Mouse (Mus musculus): ENCODE measurements around the gene Cpn1. TPM values are rescaled to one million over a fixed set of nuclear protein-coding genes. Genes with fewer than 3 reads are reported as not detected.
A peak's percentile ranks its signal among the peaks of the same experiment; 100 is the strongest.

Cpn1 gene
- polyA plus RNA-seq, 1 experiment from 2014 or later, result not detected

DNA sequence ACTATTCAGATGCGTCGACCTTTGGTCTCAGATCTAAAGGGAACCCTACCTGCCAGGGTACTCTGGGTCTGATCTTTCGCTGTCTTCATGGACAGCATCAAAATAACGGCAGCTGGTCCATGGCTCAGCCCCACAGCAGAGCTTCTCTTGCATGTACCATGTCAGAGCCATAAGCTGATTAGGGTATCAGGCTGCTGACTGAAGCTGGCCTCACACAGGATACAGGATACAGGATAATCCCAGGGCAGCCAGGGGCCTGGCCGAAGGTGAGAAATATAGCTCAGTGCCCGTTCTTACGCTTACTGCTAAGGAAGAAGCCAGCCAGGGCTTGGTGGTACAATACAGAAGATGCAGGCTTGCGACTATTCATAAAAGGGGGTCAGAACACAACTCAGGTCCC lies 41.8 kb downstream of the Cpn1 start:
- Histone ChIP-seq H3K36me3 (ENCODE audit: control insufficient read depth, insufficient read depth, low read length) (no peaks in the 10 kb centered on the region), H3K4me1 (ENCODE audit: control insufficient read depth, insufficient read depth, low read length) (no peaks in the 10 kb centered on the region), H3K4me3 (ENCODE audit: low read depth, low read length) (no peak overlapping the region), H3K9ac (ENCODE audit: low read length) (no peak overlapping the region), H3K9me3 (ENCODE audit: control insufficient read depth, low read length) (no peaks in the 10 kb centered on the region), H3K27me3 (ENCODE audit: control insufficient read depth, insufficient read depth, low read length) (no peaks in the 10 kb centered on the region), H3K4me2 (ENCODE audit: low read depth, severe bottlenecking) (no peak overlapping the region), H3K27ac (replicated peaks; ENCODE audit: low read depth, low read length) (no peak overlapping the region)
- ATAC-seq (ENCODE audit: insufficient number of reproducible peaks, low FRiP score, low TSS enrichment, low read depth) (no peak), DNase-seq (ENCODE audit: low spot score) (no peak)
- WGBS, result 83% methylated on average over 8 of the region's 8 CpGs

DNA sequence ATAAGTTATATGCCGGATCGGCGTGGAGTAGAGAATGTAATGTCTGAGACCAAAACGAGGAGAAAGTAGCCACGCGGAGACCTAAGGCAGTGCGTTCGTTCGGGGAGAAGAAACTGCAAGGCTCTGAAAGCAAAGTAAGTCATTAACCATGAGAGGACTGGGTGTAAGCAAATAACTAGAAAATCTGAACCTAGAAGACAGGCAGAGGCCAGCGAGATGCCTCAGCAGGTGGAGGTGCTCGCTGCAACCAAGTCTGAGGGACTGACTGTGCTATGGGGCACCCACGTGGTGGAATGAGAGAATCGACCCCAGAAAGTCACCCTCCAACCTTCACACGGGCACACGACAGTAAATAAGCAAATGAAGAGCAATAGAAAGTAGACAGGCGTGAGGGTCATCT lies 43.3 kb downstream of the Cpn1 start:
- Histone ChIP-seq H3K4me2 (ENCODE audit: low read depth, severe bottlenecking) (no peak overlapping the region), H3K36me3 (ENCODE audit: control insufficient read depth, insufficient read depth, low read length) (no peaks in the 10 kb centered on the region), H3K9ac (ENCODE audit: low read length) (no peak overlapping the region), H3K4me1 (ENCODE audit: control insufficient read depth, insufficient read depth, low read length) (no peaks in the 10 kb centered on the region), H3K27ac (replicated peaks; ENCODE audit: low read depth, low read length) (no peak overlapping the region), H3K27me3 (ENCODE audit: control insufficient read depth, insufficient read depth, low read length) (no peaks in the 10 kb centered on the region), H3K9me3 (ENCODE audit: control insufficient read depth, low read length) (no peaks in the 10 kb centered on the region), H3K4me3 (ENCODE audit: low read depth, low read length) (no peak overlapping the region)
- ATAC-seq (ENCODE audit: insufficient number of reproducible peaks, low FRiP score, low TSS enrichment, low read depth) (no peak), DNase-seq (ENCODE audit: low spot score) (no peak)
- 79% methylated on average over 16 of the region's 16 CpGs for WGBS

DNA sequence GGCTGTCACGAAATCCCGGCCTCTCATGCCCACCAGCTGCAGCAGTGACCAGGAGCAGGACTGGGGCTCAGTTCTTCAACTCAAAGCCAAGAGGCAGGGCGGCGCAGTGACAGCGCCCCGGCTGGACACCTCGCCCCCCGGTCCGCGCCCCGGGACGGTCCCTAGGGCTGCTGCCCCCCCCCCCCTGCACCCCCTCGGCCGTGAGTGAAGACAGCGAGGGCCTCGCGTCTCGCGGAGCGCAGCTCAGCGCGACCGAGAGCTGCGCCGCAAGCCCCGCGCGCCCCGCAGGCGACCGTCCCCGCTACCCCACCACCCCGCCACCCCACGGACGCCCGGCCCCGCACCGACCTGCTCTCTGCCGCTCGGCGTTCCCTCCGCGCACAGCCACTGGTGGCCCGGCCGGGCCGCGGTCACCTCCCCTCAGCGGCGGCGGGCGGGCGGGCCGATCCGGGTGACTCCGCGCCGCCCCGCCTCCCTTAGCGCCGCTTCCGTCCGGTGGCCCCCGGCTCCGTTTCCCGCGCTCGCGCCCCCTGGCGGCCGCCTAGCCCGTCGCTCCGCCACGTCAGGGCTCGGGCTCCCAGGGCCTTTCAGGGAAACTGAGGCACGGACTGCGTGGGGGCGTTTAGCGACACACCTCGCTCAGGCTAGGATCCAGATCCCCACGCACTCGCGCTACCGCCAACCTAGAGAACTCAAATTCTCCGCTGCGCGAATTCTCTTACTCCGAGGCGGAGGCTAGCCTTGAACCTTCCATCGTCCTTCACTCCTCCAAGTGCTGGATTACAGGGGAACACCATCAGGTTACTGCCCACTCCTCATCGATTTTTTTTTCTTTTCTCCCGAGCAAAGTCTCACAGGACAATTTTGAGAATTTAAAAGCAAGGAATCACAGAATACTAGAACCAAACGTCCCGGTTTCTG lies 46.3 kb downstream of the Cpn1 start, which contains the start of gene Dnmbp:
Gene Dnmbp, minus strand, starts transcription at position 423 of the 921 bp plus-strand sequence.
- Histone ChIP-seq H3K36me3 (ENCODE audit: control insufficient read depth, insufficient read depth, low read length) (no peaks in the 10 kb centered on the region), H3K27me3 (ENCODE audit: control insufficient read depth, insufficient read depth, low read length) (no peaks in the 10 kb centered on the region), H3K4me3 (ENCODE audit: low read depth, low read length) (peak within 1 kb of the TSS; percentile 66), H3K27ac (replicated peaks; ENCODE audit: low read depth, low read length) (no peak within 1 kb of the TSS), H3K4me1 (ENCODE audit: control insufficient read depth, insufficient read depth, low read length) (no peaks in the 10 kb centered on the region), H3K9ac (ENCODE audit: low read length) (peak within 1 kb of the TSS; percentile 84), H3K4me2 (ENCODE audit: low read depth, severe bottlenecking) (peak within 1 kb of the TSS; percentile 69), H3K9me3 (ENCODE audit: control insufficient read depth, low read length) (no peaks in the 10 kb centered on the region)
- ATAC-seq (ENCODE audit: insufficient number of reproducible peaks, low FRiP score, low TSS enrichment, low read depth), result peak; percentile 67; the same call in 1 of the 2 replicates
- WGBS, result 5% methylated on average over 57 of the region's 94 CpGs
- peak; percentile 87 for DNase-seq (ENCODE audit: low spot score)

DNA sequence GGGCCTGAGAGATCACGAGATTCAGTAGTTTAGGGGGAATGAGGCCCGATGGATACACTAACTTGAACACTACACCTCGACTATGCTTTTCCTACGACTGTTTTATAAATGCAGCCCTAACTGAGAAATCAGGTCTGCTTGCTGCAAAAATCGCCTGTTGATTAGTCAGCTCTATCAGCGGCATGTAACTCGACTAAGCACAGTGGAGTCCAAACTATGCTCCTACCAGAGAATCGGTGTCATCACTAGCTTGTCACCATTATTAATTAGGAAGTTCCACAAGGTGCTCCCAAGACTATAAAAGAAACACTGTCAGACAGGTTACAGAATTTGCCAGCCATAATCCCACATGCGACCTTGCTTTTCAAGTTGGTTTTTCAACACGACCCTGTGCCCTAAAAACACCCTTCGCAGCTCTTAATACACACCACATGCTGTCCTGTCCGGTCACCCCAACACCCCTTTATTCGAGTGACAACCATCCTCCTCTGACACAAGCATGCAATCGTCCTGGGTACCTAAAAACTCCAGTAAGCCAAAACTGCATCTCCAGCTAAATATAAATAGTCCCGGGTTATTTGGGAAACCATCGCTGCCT lies 47.1 kb downstream of the Cpn1 start:
- Histone ChIP-seq H3K9ac (ENCODE audit: low read length) (peak overlapping the region; percentile 84), H3K27me3 (ENCODE audit: control insufficient read depth, insufficient read depth, low read length) (no peaks in the 10 kb centered on the region), H3K27ac (replicated peaks; ENCODE audit: low read depth, low read length) (no peak overlapping the region), H3K4me2 (ENCODE audit: low read depth, severe bottlenecking) (peak overlapping the region; percentile 69), H3K36me3 (ENCODE audit: control insufficient read depth, insufficient read depth, low read length) (no peaks in the 10 kb centered on the region), H3K4me1 (ENCODE audit: control insufficient read depth, insufficient read depth, low read length) (no peaks in the 10 kb centered on the region), H3K9me3 (ENCODE audit: control insufficient read depth, low read length) (no peaks in the 10 kb centered on the region), H3K4me3 (ENCODE audit: low read depth, low read length) (peak overlapping the region; percentile 66)
- ATAC-seq (ENCODE audit: insufficient number of reproducible peaks, low FRiP score, low TSS enrichment, low read depth) (no peak), DNase-seq (ENCODE audit: low spot score) (no peak)
- WGBS, result 23% methylated on average over 16 of the region's 16 CpGs

DNA sequence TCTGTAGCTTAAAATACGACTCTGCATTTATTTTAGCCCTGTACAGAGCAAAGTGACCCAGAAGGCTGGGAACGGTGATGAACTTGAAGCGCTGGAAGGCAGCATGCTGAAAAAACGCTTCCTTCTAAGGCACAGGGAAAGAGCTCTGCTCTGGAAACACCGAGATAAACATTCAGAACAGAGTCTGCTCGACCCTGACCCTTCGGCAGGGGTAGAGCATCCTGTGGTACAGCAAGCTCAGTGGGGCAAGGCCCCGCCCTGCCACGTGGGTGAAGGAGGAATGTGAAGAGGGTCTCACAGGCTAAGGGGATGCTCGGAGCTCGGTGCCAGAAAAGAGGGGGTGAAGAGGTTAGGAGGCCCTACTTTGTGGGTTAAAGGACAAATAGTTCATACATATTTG lies 48.0 kb downstream of the Cpn1 start:
- Histone ChIP-seq H3K27ac (replicated peaks; ENCODE audit: low read depth, low read length) (no peak overlapping the region), H3K9me3 (ENCODE audit: control insufficient read depth, low read length) (no peaks in the 10 kb centered on the region), H3K27me3 (ENCODE audit: control insufficient read depth, insufficient read depth, low read length) (no peaks in the 10 kb centered on the region), H3K4me2 (ENCODE audit: low read depth, severe bottlenecking) (0 out of 2 replicates have a peak overlapping the region, but pooled peaks have one; percentile 10), H3K36me3 (ENCODE audit: control insufficient read depth, insufficient read depth, low read length) (no peaks in the 10 kb centered on the region), H3K9ac (ENCODE audit: low read length) (no peak overlapping the region), H3K4me3 (ENCODE audit: low read depth, low read length) (no peak overlapping the region), H3K4me1 (ENCODE audit: control insufficient read depth, insufficient read depth, low read length) (no peaks in the 10 kb centered on the region)
- no peak for ATAC-seq (ENCODE audit: insufficient number of reproducible peaks, low FRiP score, low TSS enrichment, low read depth)
- 39% methylated on average over 11 of the region's 11 CpGs for WGBS
- no peak for DNase-seq (ENCODE audit: low spot score)

DNA sequence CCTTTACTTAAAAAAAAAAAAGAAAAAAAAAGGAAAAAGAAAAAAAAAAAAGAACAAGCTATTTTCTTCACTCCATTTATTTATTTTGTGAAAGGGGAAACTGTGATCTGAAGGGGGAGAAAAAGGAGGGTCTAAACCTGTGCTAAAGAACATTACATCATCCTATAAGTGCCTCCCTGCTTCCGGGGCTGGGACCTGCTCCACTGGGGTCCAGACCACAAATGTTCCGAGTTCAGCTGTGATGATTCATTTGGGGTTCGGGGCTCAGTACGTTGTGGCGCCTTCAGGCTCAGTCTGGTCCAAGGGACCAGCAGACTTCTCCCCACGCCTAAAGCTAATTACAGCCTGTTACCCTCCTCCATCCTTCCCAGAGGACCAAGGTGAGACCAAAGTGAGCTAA lies 55.4 kb downstream of the Cpn1 start:
- 90% methylated on average over 6 of the region's 6 CpGs for WGBS
- Histone ChIP-seq H3K4me3 (ENCODE audit: low read depth, low read length) (no peak overlapping the region), H3K9me3 (ENCODE audit: control insufficient read depth, low read length) (no peaks in the 10 kb centered on the region; the same call in 1 of the 2 replicates), H3K27me3 (ENCODE audit: control insufficient read depth, insufficient read depth, low read length) (no peaks in the 10 kb centered on the region), H3K36me3 (ENCODE audit: control insufficient read depth, insufficient read depth, low read length) (no peaks in the 10 kb centered on the region; the same call in 1 of the 2 replicates), H3K9ac (ENCODE audit: low read length) (no peak overlapping the region), H3K27ac (replicated peaks; ENCODE audit: low read depth, low read length) (no peak overlapping the region), H3K4me1 (ENCODE audit: control insufficient read depth, insufficient read depth, low read length) (0 out of 2 replicates have a peak, but pooled peaks cover 3% of the 10 kb centered on the region), H3K4me2 (ENCODE audit: low read depth, severe bottlenecking) (no peak overlapping the region)
- no peak for ATAC-seq (ENCODE audit: insufficient number of reproducible peaks, low FRiP score, low TSS enrichment, low read depth)
- no peak for DNase-seq (ENCODE audit: low spot score)

DNA sequence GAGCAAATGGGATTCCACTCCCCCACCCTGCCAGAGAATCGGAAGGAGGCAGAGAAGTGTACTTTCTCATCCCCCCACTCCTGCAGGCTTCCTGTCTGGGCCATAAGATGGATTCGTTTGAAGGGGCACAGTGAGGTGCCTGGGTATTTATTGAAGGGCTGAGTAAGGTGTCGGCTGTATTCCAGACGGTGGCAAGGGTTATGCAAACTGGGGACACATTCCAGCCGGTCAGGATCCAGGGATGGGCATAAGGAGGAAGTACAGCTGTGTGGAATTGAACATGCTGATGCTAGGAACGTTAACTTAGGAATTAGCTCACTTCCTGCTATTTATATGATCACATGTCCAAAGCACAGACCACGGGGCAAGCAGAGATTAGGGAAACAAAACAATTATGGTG lies 56.0 kb downstream of the Cpn1 start:
- Histone ChIP-seq H3K27ac (replicated peaks; ENCODE audit: low read depth, low read length) (no peak overlapping the region), H3K27me3 (ENCODE audit: control insufficient read depth, insufficient read depth, low read length) (no peaks in the 10 kb centered on the region), H3K9me3 (ENCODE audit: control insufficient read depth, low read length) (no peaks in the 10 kb centered on the region; the same call in 1 of the 2 replicates), H3K36me3 (ENCODE audit: control insufficient read depth, insufficient read depth, low read length) (no peaks in the 10 kb centered on the region; the same call in 1 of the 2 replicates), H3K4me1 (ENCODE audit: control insufficient read depth, insufficient read depth, low read length) (0 out of 2 replicates have a peak, but pooled peaks cover 3% of the 10 kb centered on the region), H3K9ac (ENCODE audit: low read length) (peak overlapping the region; percentile 22; the same call in 1 of the 2 replicates), H3K4me2 (ENCODE audit: low read depth, severe bottlenecking) (no peak overlapping the region), H3K4me3 (ENCODE audit: low read depth, low read length) (no peak overlapping the region)
- DNase-seq (ENCODE audit: low spot score) (no peak), ATAC-seq (ENCODE audit: insufficient number of reproducible peaks, low FRiP score, low TSS enrichment, low read depth) (no peak)
- WGBS, result 22% methylated on average over 7 of the region's 7 CpGs

DNA sequence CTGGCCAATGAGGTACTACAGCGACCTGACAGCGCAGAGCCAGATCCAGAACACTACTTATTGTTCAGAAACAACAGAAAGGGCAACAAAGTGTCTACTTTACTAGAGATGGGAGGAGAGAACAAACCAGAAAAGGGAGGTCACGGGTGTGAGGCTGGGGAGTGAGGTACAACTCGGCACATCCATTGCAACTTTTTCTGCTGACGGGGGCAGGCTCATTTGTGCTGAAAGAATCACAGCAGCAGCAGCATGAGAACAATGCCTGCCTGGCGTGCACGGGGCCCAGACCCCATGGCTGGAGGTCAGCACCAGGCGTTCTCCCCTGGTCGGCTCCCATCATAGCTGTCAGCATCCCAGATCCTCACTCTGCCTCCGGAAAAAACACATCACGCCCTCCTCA lies 56.5 kb downstream of the Cpn1 start:
- no peaks in the 10 kb centered on the region; the same call in 1 of the 2 replicates for H3K9me3 ChIP-seq (ENCODE audit: control insufficient read depth, low read length)
- H3K36me3 ChIP-seq (ENCODE audit: control insufficient read depth, insufficient read depth, low read length), result no peaks in the 10 kb centered on the region; the same call in 1 of the 2 replicates
- DNase-seq (ENCODE audit: low spot score) (no peak), ATAC-seq (ENCODE audit: insufficient number of reproducible peaks, low FRiP score, low TSS enrichment, low read depth) (no peak)
- H3K4me3 ChIP-seq (ENCODE audit: low read depth, low read length), result no peak overlapping the region
- 0 out of 2 replicates have a peak, but pooled peaks cover 3% of the 10 kb centered on the region for H3K4me1 ChIP-seq (ENCODE audit: control insufficient read depth, insufficient read depth, low read length)
- no peak overlapping the region for H3K9ac ChIP-seq (ENCODE audit: low read length)
- WGBS, result 50% methylated on average over 11 of the region's 11 CpGs
- no peak overlapping the region for H3K27ac ChIP-seq (replicated peaks; ENCODE audit: low read depth, low read length)
- H3K27me3 ChIP-seq (ENCODE audit: control insufficient read depth, insufficient read depth, low read length), result no peaks in the 10 kb centered on the region
- no peak overlapping the region for H3K4me2 ChIP-seq (ENCODE audit: low read depth, severe bottlenecking)
